Mouse (Mus musculus) v-Abl transformed pro-B cells (cell line): Measurements from ENCODE around the gene Cfap73.

ENCODE experiments used
- in situ Hi-C, 2 experiments: fragments of 400-800 bp; cut with MboI; formaldehyde crosslinking; loops; one replicate each; pipeline ENCODE4 v1.15.1; 2025; ENCODE audit not compliant: unreplicated experiment in 2 of 2

Gene Cfap73

GRCm38 (mm10) chr5:120590356-120591010, 43.6 kb downstream of the Cfap73 start:
- in situ Hi-C loops: no loop called here

DNA sequence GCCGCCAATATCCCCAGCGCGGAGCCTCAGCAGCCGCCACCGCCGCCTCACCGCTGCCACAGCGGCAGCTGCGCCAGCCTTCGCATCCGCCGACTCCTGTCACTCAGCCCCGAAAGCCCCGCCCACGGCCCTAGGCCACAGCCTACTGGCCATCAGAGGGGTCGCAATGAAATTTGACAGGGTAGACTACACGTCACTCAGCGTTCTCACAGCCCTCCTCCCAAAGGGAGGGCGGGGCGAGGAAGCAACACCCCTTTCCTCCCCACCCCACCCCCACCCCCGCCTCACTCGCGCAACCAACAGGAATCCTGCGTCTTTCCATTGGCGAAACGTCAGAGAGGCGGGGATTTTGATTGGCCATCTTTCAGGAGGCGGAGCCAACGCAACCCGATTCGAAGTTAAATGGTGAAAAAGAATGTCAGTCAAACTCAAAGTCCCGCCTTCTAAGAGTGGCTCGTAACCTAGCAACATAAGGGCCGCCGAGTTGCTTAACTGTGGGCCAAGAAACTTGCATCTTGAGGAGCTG, 45.4 kb downstream of the Cfap73 start, which contains the start of the genes Tpcn1 and Iqcd:
Tpcn1 (minus strand) TSS at position 105 of the 526 bp plus-strand sequence.
Iqcd (plus strand) TSS at position 448 of the 526 bp plus-strand sequence.
- in situ Hi-C loops: loop anchor here in 1 of 2 experiments (5.0 kb wide), 1 partner anchor 61 kb away; no protein-coding TSS in a partner anchor

- in situ Hi-C loops: loop anchor here in 1 of 2 experiments (5.0 kb wide), 1 partner anchor 61 kb away; no protein-coding TSS in a partner anchor
Measured at GRCm38 (mm10) chr5:120587940-120588568, 46.0 kb downstream of the Cfap73 start.

- in situ Hi-C loops: loop anchor here in 1 of 2 experiments (5.0 kb wide), 1 partner anchor 60 kb away; no protein-coding TSS in a partner anchor
Measured at GRCm38 (mm10) chr5:120587616-120587926, 46.5 kb downstream of the Cfap73 start.

DNA sequence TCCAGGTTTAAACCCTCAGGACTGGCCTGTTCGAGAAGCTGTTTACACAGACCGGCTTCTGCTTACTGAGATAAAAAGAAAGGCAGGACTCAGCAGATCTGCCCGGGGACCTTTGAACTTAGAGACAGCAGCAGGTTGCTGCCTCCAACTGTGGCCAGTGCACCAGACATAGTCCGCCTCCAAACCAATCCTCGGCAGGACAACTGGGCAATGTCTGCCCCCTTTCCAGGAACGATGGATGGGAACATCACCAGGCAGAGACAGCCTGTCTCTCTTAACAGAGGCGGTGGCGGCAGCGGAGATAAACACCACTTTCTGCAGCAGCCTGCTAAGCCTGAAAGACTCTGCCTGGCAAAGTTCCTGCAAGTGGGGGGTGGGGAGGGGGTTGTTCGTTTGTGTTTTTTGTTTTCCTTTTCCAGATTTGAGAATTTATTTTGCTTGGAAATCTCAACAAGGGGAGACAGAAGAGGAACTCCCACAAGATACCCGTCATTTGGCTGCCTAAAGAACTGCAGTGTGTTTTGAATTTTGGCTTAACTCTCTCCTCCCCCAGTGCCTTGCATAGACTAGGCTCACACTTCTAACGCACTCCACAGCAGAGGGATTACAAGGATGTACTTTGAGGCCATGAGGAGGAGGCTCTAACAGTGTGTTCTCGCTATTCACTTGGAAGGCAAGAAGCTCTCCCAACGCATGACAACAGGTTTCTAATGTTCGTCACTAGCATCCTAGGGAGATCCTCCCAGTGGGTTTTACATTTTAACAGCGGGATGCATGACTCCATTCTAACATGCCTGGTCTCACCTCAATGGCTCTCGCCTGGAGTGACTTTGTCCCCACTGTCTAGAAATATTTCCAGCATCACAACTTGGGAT, 47.1 kb downstream of the Cfap73 start:
- in situ Hi-C loops: loop anchor here in 1 of 2 experiments (5.0 kb wide), 1 partner anchor 60 kb away; no protein-coding TSS in a partner anchor

DNA sequence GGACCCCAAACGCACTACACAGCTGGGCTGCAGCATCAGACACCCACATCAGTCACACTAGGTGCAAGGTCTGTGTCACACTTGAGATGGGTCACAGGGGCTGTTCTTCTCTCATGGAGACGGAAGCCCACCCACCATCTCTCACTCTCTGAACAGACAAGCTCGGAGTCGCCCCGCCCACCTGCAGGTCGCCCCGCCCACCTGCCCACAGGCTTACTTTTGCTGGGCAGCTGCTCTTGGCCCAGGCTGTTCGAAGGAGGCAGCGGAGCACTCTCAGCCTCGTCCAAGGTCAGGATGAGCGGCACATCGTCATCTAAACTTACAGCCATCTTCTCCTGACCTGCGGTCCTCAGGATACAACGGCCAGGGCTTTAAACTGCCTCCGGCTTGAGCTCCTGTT, 49.1 kb downstream of the Cfap73 start:
- in situ Hi-C loops: loop anchor here in 1 of 2 experiments (5.0 kb wide), 1 partner anchor 58 kb away; no protein-coding TSS in a partner anchor

GRCm38 (mm10) chr5:120583511-120583910, 50.5 kb downstream of the Cfap73 start:
- in situ Hi-C loops: no loop called here

GRCm38 (mm10) chr5:120582002-120582401, 52.0 kb downstream of the Cfap73 start:
- in situ Hi-C loops: no loop called here

DNA sequence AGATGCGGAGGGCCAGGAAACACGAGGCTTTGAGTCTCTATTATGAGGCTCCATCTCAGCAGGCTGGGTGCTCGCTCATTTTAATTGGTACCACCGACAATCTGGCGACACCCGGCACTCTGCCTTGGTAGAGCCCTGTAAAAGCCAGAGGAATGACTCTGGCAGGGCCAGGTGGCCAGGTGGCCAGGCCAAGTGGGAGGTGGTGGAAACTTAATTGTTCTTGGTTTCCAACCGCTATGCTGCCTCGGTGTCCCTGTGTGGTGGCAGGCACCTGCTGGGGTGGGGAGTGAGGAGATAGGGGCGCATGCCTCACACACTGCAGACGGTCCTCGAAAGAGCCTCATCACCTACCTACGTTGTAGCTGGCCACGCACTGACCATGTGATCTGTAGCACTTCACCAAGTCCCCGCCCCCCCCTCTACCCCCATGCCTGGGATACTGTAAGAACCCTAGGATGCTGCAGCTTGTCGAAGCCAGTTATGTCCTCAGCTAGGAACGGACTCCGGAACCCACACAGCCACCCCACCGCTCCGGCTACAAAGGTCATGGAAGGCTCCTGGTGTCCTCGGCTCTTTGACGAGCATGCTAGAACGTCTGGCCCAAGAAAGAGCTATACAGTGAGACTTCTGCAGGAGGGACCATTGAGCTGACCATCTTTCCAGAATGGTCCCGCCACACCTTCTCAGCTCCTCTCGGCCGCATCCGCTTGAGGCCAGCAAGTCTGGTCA, 54.0 kb downstream of the Cfap73 start:
- in situ Hi-C loops: loop anchor here in 1 of 2 experiments (5.0 kb wide), 1 partner anchor 53 kb away; no protein-coding TSS in a partner anchor

GRCm38 (mm10) chr5:120579211-120579897, 54.7 kb downstream of the Cfap73 start:
- in situ Hi-C loops: loop anchor here in 1 of 2 experiments (5.0 kb wide), 1 partner anchor 52 kb away; no protein-coding TSS in a partner anchor

- in situ Hi-C loops: loop anchor here in 1 of 2 experiments (5.0 kb wide), 1 partner anchor 51 kb away; no protein-coding TSS in a partner anchor
Measured at GRCm38 (mm10) chr5:120578504-120579081, 55.4 kb downstream of the Cfap73 start.
